ENCODE assay signal across 24 mouse cellular contexts in genomic region chr6:84875869-84876268, GRCm38 (mm10).
DNase-seq lines count a peak whose midpoint lies in the region; ATAC-seq and TF ChIP-seq lines count a peak whose summit lies in the region.
"Had no signal": no experiment of that assay in that cellular context is flagged by ENCODE, and none has a peak within 500 bp of the region (broad histone marks: within the 10 kb centered on the region; RNA-seq: fewer than 3 reads in every experiment).

No protein-coding gene starts in this region.

- H3K36me3 ChIP-seq in embryonic facial prominence, embryonic 11.5 days (replicated peaks; ENCODE audit: control insufficient read depth, insufficient read depth, low read depth, low read length) = no peaks in the 10 kb centered on the region
- no peaks in the 10 kb centered on the region for H3K36me3 ChIP-seq in limb, embryonic 14.5 days (ENCODE audit: control insufficient read depth, insufficient read depth, low read length)
- H3K36me3 ChIP-seq: embryonic facial prominence, embryonic 15.5 days; forebrain, embryonic 10.5 days; heart, embryonic 15.5 days; liver, embryonic 12.5 days had no signal

- no peak overlapping the region for H3K27ac ChIP-seq in embryonic facial prominence, embryonic 11.5 days (replicated peaks; ENCODE audit: low read depth, low read length)
- H3K27ac ChIP-seq in limb, embryonic 14.5 days (replicated peaks; ENCODE audit: low read depth, low read length) = peak overlapping the region; percentile 61; the same call in 1 of the 2 replicates
- H3K27ac ChIP-seq: embryonic facial prominence, embryonic 15.5 days; forebrain, embryonic 10.5 days; heart, embryonic 15.5 days; layer of hippocampus, adult 2 months; liver, embryonic 12.5 days had no signal

- DNase-seq in embryo, embryonic 10.5 days (ENCODE audit: low spot score) = peak; percentile 32
- DNase-seq in embryo, embryonic 10 days (ENCODE audit: low spot score) = no peak
- peak; percentile 62 for DNase-seq in embryonic facial prominence, embryonic 11.5 days (ENCODE audit: low spot score)
- peak; percentile 80 for DNase-seq in forelimb bud, embryonic 11.5 days (ENCODE audit: low read depth, low spot score)
- peak; percentile 11 for DNase-seq in limb, embryonic 14.5 days (ENCODE audit: low spot score)
- DNase-seq in urinary bladder, postnatal 36 days (ENCODE audit: low spot score in 2 of 2) = no peak
- no peak for DNase-seq in layer of hippocampus, postnatal 10 days (ENCODE audit: low spot score in 2 of 2)
- DNase-seq in adrenal gland, postnatal 4 days (ENCODE audit: low spot score in 2 of 2) = no peak
- DNase-seq: adrenal gland, postnatal 36 days; cerebellum, postnatal 25 days; heart, postnatal 4 days; kidney, postnatal 25 days; layer of hippocampus, postnatal 36 days; lung, adult 18-20 months; lung, postnatal 10 days had no signal

- H3K9me3 ChIP-seq in embryonic facial prominence, embryonic 11.5 days (replicated peaks; ENCODE audit: control insufficient read depth, low read length) = no peaks in the 10 kb centered on the region
- H3K9me3 ChIP-seq in limb, embryonic 14.5 days (ENCODE audit: control insufficient read depth, low read length) = no peaks in the 10 kb centered on the region
- H3K9me3 ChIP-seq: embryonic facial prominence, embryonic 15.5 days; forebrain, embryonic 10.5 days; heart, embryonic 15.5 days; liver, embryonic 12.5 days had no signal

- H3K4me1 ChIP-seq in embryonic facial prominence, embryonic 11.5 days (ENCODE audit: control insufficient read depth, insufficient read depth, low read length) = no peaks in the 10 kb centered on the region
- 0 out of 2 replicates have a peak, but pooled peaks cover 3% of the 10 kb centered on the region for H3K4me1 ChIP-seq in limb, embryonic 14.5 days (ENCODE audit: control insufficient read depth, insufficient read depth, low read length)
- H3K4me1 ChIP-seq: embryonic facial prominence, embryonic 15.5 days; forebrain, embryonic 10.5 days; liver, embryonic 12.5 days had no signal

- ATAC-seq in embryonic facial prominence, embryonic 11.5 days (replicated peaks; ENCODE audit: insufficient number of reproducible peaks, low FRiP score, low TSS enrichment, low read depth) = no peak
- ATAC-seq in limb, embryonic 14.5 days (ENCODE audit: low FRiP score, low read depth) = no peak
- ATAC-seq: forebrain, embryonic 16.5 days; hindbrain, embryonic 16.5 days; intestine, embryonic 16.5 days; liver, embryonic 12.5 days had no signal

- H3K4me3 ChIP-seq in embryonic facial prominence, embryonic 11.5 days (ENCODE audit: low read depth, low read length) = no peak overlapping the region
- no peak overlapping the region for H3K4me3 ChIP-seq in limb, embryonic 14.5 days (replicated peaks; ENCODE audit: low read length)
- H3K4me3 ChIP-seq: embryonic facial prominence, embryonic 15.5 days; forebrain, embryonic 10.5 days; heart, embryonic 15.5 days; layer of hippocampus, adult 2 months; liver, embryonic 12.5 days had no signal

- no peak for TF ChIP-seq POLR2A in limb, embryonic 14.5 days (IDR thresholded peaks at IDR 0.05; ENCODE audit: borderline replicate concordance, extremely low read depth, insufficient read depth, insufficient read length)

- H3K27me3 ChIP-seq in embryonic facial prominence, embryonic 11.5 days (ENCODE audit: control insufficient read depth, insufficient read depth, low read length) = no peaks in the 10 kb centered on the region
- no peaks in the 10 kb centered on the region for H3K27me3 ChIP-seq in limb, embryonic 14.5 days (ENCODE audit: control insufficient read depth, insufficient read depth, low read length)
- H3K27me3 ChIP-seq: embryonic facial prominence, embryonic 15.5 days; heart, embryonic 15.5 days; liver, embryonic 12.5 days had no signal

- 33% methylated on average over 5 of the region's 5 CpGs for WGBS in embryonic facial prominence, embryonic 11.5 days
- WGBS in limb, embryonic 14.5 days = 42% methylated on average over 5 of the region's 5 CpGs

- H3K9ac ChIP-seq in embryonic facial prominence, embryonic 11.5 days (replicated peaks; ENCODE audit: low read length) = no peak overlapping the region
- H3K9ac ChIP-seq in limb, embryonic 14.5 days (ENCODE audit: low read depth, low read length, severe bottlenecking) = no peak overlapping the region
- H3K9ac ChIP-seq: embryonic facial prominence, embryonic 15.5 days; heart, embryonic 15.5 days; liver, embryonic 12.5 days had no signal

- no peak overlapping the region for H3K4me2 ChIP-seq in embryonic facial prominence, embryonic 11.5 days (ENCODE audit: low read depth, low read length)
- no peak overlapping the region for H3K4me2 ChIP-seq in limb, embryonic 14.5 days (replicated peaks; ENCODE audit: low read depth, low read length, severe bottlenecking)
- H3K4me2 ChIP-seq: embryonic facial prominence, embryonic 15.5 days; heart, embryonic 15.5 days; liver, embryonic 12.5 days; midbrain, embryonic 11.5 days had no signal

Comparison
In these comparisons a context has a peak if more than half of its experiments do, and no peak if none do; other contexts are left out.
1. DNase-seq: peak in embryo, embryonic 10.5 days (single experiment), embryonic facial prominence, embryonic 11.5 days (single experiment), forelimb bud, embryonic 11.5 days (single experiment) and limb, embryonic 14.5 days (single experiment); none in embryo, embryonic 10 days (single experiment), urinary bladder, postnatal 36 days (0 of 2), layer of hippocampus, postnatal 10 days (0 of 2) and adrenal gland, postnatal 4 days (0 of 2).